Mouse (Mus musculus) gastrocnemius, postnatal 36 days (tissue): ENCODE measurements at regions not wholly inside any gene's neighbourhood (a gene's known extent, or its start where the extent isn't known, plus 50 kb on each side); places are given as distances from the start of the nearest gene placed in this dataset.

ENCODE experiments used
- DNase-seq, 2 experiments: peaks; one replicate each; pipeline ENCODE4 v3.0.0; 2022
- intact Hi-C: fragments of 180-260 bp; cut with DNase I; formaldehyde crosslinking; loops from one replicate; pipeline ENCODE4 v1.15.1; 2025

DNA sequence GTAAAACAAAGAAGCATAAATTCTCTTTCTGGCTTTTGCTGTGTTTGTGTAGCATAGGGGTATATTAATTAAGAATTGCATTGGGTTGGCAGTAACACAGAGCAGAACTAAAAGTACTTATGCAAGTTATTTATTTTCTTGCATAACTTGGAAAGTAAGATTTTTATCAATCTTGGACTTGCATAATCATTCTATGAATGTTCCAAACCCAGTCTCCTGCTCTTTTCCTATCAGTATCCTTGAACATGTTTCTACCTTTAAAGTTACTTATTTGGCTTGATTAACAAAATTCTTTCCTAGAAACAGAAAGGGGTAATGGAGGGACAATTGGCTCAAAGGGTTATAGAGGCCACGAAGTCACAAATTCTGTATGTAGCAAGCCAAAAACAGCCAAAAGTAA is 1320.6 kb upstream of the Gm7489 start:
- intact Hi-C loops: no loop called here

DNA sequence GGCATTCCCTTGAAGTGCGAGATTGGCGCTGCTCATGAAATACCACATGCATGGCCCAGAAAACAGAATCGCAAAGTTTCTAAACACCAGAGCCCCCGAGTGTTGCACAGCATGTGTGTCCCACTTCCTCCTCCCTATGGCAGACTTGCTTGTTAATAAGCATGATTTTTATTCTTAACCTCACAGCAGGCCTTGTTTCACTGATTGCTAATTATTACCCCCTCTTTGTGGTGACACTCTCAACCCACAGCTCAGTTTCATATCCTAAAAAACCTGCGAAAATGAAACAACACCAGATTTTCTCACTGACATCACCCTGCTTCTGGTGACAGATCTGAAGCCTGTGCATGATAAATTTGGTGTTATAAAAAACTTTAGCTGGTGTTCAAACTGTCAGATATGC is 1319.3 kb upstream of the Gm7489 start:
- intact Hi-C loops: no loop called here
- DNase-seq: no peak

More for the DNA sequence above, 1320.6 kb upstream of the Gm7489 start:
- no peak for DNase-seq

DNA sequence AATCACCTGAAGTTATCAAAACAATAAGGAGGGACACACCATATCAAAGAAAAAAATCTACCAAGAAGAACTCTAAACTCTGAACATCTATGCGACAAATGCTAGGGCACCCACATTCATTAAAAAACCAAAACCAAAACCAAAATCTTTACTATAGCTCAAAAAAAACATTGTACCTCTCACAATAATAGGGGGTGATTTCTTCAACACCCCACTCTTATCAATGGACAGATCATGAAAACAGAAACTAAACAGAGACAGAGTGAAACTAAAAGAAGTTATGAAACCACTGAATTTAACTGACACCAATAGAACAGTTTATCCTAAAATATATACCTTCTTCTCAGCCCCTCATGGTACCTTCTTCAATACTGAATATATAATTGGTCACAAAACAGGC is 1314.5 kb upstream of the Gm7489 start:
- DNase-seq: no peak
- intact Hi-C loops: no loop called here

GRCm38 (mm10) chr15:52577614-52578013 is 1307.1 kb upstream of the Gm7489 start:
- DNase-seq: no peak
- intact Hi-C loops: no loop called here

DNA sequence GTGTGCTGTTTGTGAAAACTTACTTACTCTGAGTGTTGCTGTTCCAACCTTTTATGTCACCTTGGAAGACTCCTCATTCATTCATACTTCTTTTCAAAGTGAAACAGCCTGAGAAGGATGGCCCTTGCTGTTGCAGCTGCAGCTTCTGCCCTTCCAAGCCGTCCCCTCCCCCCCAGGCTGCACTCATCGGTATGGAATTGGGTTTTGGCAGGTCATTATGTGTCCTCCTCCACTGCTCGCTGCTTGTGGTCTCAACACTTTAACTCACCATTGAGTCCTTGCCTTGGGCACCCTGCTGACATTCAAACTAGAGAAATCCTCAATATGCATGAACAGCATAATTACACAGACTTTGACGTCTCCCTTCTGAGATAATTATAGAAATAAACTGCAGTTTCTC is 1295.3 kb upstream of the Gm7489 start:
- intact Hi-C loops: no loop called here
- no peak for DNase-seq

DNA sequence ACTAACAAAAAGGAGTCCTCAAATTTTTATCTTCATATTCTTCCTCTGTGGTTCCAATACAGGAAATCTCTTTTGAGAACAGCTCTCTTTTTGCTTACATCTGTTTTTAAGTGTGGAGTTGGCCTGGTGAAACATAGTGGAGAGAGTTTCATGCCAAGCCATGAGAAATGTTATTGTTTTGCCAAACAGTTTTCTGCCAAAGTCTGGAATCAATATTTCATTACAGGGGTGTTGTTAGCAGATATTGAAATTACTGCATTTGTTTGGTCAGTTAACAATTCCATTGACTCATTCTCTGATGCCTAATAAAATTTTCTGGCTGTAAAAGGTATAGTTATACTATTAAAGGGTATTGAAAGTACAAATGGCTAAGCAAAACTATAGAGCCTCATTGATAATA is 1285.2 kb upstream of the Gm7489 start:
- DNase-seq: no peak
- intact Hi-C loops: no loop called here

- intact Hi-C loops: no loop called here
- DNase-seq: no peak
These were observed 1284.7 kb upstream of the Gm7489 start for GRCm38 (mm10) chr15:52599957-52600356.

DNA sequence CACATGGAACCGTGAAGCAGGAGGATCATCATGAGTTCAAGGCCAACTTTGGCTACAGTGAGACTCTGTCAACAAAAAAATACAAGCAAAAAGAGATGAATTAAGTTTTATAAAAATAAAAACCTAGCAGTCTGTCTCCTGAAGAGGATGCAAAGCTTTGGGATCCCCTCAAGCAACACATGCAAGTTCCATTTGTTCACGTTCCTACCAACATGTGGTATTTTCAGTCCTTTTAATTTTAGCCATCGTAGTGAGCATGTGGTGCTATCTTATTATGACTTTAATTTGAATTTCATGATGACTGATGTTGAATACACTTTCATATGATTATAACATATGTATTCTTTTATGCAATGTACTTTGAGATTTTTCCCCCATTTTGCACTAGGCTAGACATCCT is 1244.9 kb upstream of the Gm7489 start:
- intact Hi-C loops: no loop called here
- DNase-seq: no peak

- no peak for DNase-seq
- intact Hi-C loops: no loop called here
These were observed 1238.7 kb upstream of the Gm7489 start for GRCm38 (mm10) chr15:52645961-52646360.

DNA sequence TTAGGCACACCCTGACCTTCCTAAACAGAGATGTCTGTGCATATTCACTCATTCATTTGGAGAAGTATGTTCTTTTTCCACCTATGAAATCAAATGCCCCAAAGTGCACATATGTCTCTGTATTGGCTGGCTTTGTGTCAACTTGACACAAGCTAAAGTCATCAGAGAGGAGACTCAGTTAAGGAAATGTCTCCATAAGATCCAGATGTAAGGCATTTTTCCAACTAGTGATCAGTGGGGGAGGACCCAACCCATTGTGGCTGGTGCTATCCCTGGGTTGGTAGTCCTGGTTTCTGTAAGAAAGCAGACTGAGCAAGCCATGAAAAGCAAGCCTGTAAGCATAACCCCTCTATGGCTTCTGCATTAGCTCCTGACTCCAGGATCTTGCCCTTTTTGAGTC is 1226.8 kb upstream of the Gm7489 start:
- intact Hi-C loops: no loop called here
- DNase-seq: no peak
